Mouse (Mus musculus) lung, postnatal 0 days (tissue): ENCODE results near the gene Mcat. TPM values are rescaled to one million over a fixed set of nuclear protein-coding genes. Genes with fewer than 3 reads are reported as not detected.
"Not testable (repeated sequence)": the region's sequence is repeated elsewhere in the genome, so short reads cannot be mapped to it uniquely, and the experiment has no call there.

Source experiments
- ATAC-seq: fragments of 200-750 bp; cut with Nextera tagmentation; 2 replicates; pipeline ENCODE4 v1.8.0; 2017; ENCODE audit warnings: moderate library complexity
- DNase-seq: peaks from one replicate; pipeline ENCODE4 v3.0.0-alpha.2; 2016; ENCODE audit warnings: low spot score
- H3K27ac ChIP-seq: fragments of 300-500 bp; sonication (generic); 2 replicates; pipeline ENCODE4 v1.5.1; 2014; ENCODE audit warnings: antibody characterized with exemption, mild to moderate bottlenecking, low read length, mixed read lengths
- H3K27me3 ChIP-seq: fragments of 300-500 bp; sonication (generic); replicated peaks from 2 replicates; pipeline ENCODE4 v1.6.1; 2014; ENCODE audit warnings: low read length, mixed read lengths; ENCODE audit not compliant: insufficient read depth
- H3K36me3 ChIP-seq: fragments of 300-500 bp; sonication (generic); 2 replicates; pipeline ENCODE4 v1.6.1; 2014; ENCODE audit warnings: low read length, mixed read lengths; ENCODE audit not compliant: insufficient read depth
- H3K4me1 ChIP-seq: fragments of 300-500 bp; sonication (generic); 2 replicates; pipeline ENCODE4 v1.6.1; 2014; ENCODE audit warnings: antibody characterized with exemption, low read depth, low read length, mixed read lengths; ENCODE audit not compliant: insufficient read depth
- H3K4me2 ChIP-seq: fragments of 300-500 bp; sonication (generic); replicated peaks from 2 replicates; pipeline ENCODE4 v1.6.1; 2014; ENCODE audit warnings: low read depth, mild to moderate bottlenecking, low read length, moderate library complexity, mixed read lengths
- H3K4me3 ChIP-seq: fragments of 300-500 bp; sonication (generic); 2 replicates; pipeline ENCODE4 v1.5.1; 2014; ENCODE audit warnings: low read depth, low read length
- H3K9ac ChIP-seq: fragments of 300-500 bp; sonication (generic); replicated peaks from 2 replicates; pipeline ENCODE4 v1.6.1; 2014; ENCODE audit warnings: low read depth, mild to moderate bottlenecking
- H3K9me3 ChIP-seq: fragments of 300-500 bp; sonication (generic); 2 replicates; pipeline ENCODE4 v1.6.1; 2016; ENCODE audit warnings: low read length, mixed read lengths
- CTCF ChIP-seq: IDR thresholded peaks from 2 replicates; pipeline ENCODE4 v1.5.1; 2016; ENCODE audit warnings: antibody characterized with exemption, mild to moderate bottlenecking
- EP300 ChIP-seq: IDR thresholded peaks from 2 replicates; pipeline ENCODE4 v1.6.1; 2016; ENCODE audit warnings: antibody characterized with exemption, mild to moderate bottlenecking, control low read depth
- WGBS: fragments of 180-500 bp; shearing (Covaris S2); extraction: QIAGEN DNeasy Blood & Tissue Kit; methylation state at CpG from one replicate; pipeline ENCODE4 v1.1.7; 2014; 5-methylcytosine and 5-hydroxymethylcytosine counted together
- polyA plus RNA-seq: library from polyadenylated mRNA; unstranded; fragments of >200 nt; fragmentation: Nextera tagmentation; extraction: Ambion mirVana; gene quantifications from 2 replicates; pipeline ENCODE4 v1.2.1, GENCODE M21; 2015

The Mcat gene
- polyA plus RNA-seq, 1 experiment from 2014 or later, result 24.7 TPM

DNA sequence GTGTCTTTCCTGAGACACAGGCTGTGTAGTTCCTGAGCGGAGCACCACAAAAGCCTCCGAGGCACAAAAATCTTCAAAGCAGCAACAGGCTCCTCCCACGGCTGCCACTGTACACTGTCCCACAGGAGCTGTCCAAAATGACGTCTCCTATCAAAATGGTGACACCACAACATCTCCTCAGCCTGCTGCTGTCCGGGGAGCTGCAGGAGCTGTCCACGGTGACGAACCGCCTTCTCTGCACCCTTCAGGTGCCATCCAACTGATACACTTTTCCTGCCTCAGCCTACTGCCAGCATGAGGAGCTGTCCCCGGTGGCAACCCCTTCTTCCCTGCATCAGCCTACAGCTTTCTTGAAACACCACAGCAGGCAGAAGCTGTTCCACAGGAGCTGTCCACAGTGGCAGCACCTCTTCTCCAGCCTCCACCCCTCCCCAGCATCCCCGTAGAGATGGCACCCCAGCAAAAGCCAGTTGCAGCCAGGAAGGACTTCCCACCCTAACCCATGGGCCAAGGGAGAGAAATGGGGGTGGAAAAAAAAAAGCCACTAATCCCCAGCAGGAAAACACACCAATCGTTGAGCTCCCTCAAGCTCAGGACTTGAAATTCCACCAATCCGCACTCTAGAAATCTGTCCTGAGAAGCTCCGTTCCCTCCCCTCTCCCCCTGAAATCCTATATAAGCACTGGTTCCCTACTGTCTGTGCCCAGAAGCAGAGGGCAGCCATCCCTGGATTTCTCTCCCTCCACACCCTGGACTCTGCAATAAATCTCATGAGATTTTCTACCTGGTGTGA, 50.9 kb downstream of the Mcat start:
- DNase-seq (no peak), ATAC-seq (no peak)
- TF ChIP-seq EP300, result no peak
- no peak for TF ChIP-seq CTCF
- 60% methylated on average over 13 of the region's 13 CpGs for whole genome bisulfite sequencing
- no peak overlapping the region for H3K4me2 ChIP-seq
- no peak overlapping the region for H3K9ac ChIP-seq
- no peaks in the 10 kb centered on the region for H3K9me3 ChIP-seq
- H3K27ac ChIP-seq, result no peak overlapping the region
- H3K27me3 ChIP-seq, result no peaks in the 10 kb centered on the region
- peaks cover 3% of the 10 kb centered on the region; the same call in 1 of the 2 replicates for H3K4me1 ChIP-seq
- no peak overlapping the region for H3K4me3 ChIP-seq
- H3K36me3 ChIP-seq, result no peaks in the 10 kb centered on the region

DNA sequence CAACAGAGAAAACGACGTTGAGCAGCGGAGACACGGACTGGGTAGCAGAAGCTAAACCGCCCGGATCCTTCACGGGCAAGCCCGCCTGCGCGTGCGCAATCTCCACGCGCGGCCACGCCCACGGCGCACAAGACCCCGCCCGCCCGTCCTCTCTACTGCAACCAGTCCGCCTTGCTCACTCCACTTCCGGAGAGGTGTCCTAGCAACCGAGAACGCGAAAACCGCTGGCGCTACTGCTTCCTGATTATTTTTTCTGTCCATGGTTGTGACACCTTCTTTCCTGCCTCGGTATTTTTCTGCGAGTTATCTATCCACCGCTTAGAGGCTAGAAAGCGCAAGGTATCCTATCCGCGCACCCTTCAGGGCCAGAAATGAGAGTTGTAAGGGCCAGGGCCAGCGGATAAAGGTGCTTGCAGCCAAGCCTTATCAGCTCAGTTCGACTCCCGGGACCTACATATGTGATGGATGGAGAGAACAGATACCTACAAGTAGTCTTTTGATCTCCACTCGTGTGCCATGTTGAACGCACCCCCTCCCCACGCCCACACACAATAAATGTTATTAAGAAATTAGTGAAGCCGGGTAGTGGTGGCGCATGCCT, 52.7 kb downstream of the Mcat start, which contains the start of gene Ttll1:
Gene Ttll1, minus strand, starts transcription at position 89 of the 601 bp plus-strand sequence.
- Histone ChIP-seq H3K36me3 (no peaks in the 10 kb centered on the region), H3K4me3 (peak within 1 kb of the TSS; percentile 52), H3K4me1 (peaks cover 3% of the 10 kb centered on the region; the same call in 1 of the 2 replicates), H3K9ac (peak within 1 kb of the TSS; percentile 36; the same call in 1 of the 2 replicates), H3K9me3 (no peaks in the 10 kb centered on the region), H3K27ac (peak within 1 kb of the TSS; percentile 32; the same call in 1 of the 2 replicates), H3K4me2 (peak within 1 kb of the TSS; percentile 90), H3K27me3 (no peaks in the 10 kb centered on the region)
- peak; percentile 98 for DNase-seq
- ATAC-seq, result peak; percentile 99
- TF ChIP-seq EP300 (no peak), CTCF (no peak)
- 9% methylated on average over 41 of the region's 41 CpGs for WGBS

DNA sequence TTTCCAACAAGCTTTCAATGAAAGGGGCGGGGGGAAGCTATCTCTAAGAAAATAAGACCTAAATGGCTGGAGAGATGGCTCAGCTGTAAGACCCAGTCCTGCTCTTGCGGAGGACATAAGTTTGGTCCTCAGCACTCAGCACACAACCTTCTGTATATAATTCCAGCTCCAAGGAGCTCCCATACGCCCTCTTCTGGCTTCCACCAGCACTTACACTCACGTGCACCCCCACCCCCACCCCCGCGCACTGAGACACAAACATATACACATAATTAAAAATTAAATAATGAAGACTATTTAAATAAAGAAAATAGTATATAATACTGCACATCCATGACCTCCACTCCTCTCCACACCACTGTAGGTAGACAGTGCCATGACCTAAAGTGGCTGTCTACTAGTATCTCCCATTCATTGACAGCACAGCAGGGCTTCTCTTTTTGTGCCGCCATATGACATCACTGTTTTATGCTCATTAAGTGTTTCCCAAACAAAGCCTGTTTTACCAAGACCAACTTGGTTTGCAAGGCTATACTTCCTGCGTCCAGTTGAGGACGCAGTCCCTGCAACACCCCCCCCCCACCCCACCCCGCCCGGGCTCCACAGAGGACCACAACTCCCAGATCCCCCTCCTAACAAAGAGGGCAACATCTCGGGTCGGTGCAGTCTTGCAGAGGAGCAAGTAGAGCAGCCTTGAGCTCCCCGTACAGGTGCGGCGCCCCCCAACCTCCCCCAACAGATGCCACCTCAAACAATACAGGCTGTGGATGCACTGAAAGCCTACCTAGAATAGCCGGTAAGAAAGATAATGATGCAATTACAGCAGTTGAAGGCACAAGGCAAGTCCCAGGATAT, 53.4 kb downstream of the Mcat start:
- peaks cover 3% of the 10 kb centered on the region; the same call in 1 of the 2 replicates for H3K4me1 ChIP-seq
- ATAC-seq (peak; percentile 46), DNase-seq (peak; percentile 32)
- H3K4me3 ChIP-seq, result peak overlapping the region; percentile 52
- H3K36me3 ChIP-seq, result no peaks in the 10 kb centered on the region
- H3K27me3 ChIP-seq, result no peaks in the 10 kb centered on the region
- H3K9ac ChIP-seq, result peak overlapping the region; percentile 36; the same call in 1 of the 2 replicates
- TF ChIP-seq CTCF (peak; percentile 44), EP300 (no peak)
- H3K4me2 ChIP-seq, result peak overlapping the region; percentile 90
- no peaks in the 10 kb centered on the region for H3K9me3 ChIP-seq
- peak overlapping the region; percentile 32; the same call in 1 of the 2 replicates for H3K27ac ChIP-seq
- WGBS, result 23% methylated on average over 17 of the region's 17 CpGs

DNA sequence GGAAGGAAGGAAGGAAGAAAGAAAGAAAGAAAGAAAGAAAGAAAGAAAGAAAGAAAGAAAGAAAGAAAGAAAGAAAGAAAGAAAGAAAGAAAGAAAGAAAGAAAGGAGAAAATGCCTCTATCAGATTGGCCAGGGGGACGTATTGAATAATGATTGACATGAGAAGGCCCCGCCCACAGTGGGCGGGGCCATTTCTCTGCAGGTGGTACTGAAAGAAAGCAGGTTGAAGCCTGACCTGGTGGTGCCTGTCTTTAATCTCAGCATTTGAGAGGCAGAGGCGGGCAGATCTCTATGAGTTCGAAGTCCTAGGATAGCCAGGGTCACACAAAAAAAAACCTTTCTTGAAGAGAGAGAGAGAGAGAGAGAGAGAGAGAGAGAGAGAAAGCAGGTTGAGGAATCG, 62.1 kb downstream of the Mcat start:
- not testable (repeated sequence) for H3K4me2 ChIP-seq, DNase-seq, H3K27me3 ChIP-seq, H3K4me1 ChIP-seq, H3K36me3 ChIP-seq, H3K9ac ChIP-seq, H3K9me3 ChIP-seq, H3K27ac ChIP-seq, ATAC-seq, H3K4me3 ChIP-seq
- 79% methylated on average over 6 of the region's 6 CpGs for WGBS

DNA sequence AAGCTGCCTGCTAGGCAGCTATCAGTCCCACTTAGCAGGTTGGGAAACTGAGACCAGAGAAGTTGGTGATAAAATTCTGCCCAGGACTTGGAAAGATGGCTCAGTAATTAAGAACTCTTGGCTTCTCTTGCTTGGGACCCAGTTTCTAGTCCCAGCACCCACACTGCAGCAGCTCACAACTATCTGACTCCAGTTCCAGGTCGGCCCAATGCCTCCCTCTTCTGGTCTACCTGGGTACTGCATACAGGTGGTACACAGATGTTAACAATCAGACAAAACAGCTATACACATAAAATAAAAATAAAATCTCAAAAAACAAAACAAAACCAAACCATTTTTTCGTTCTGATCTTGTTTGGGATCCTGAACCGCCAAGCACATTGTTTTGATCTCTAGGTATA, 63.2 kb downstream of the Mcat start:
- Histone ChIP-seq H3K4me2 (no peak overlapping the region), H3K9me3 (no peaks in the 10 kb centered on the region), H3K4me1 (no peaks in the 10 kb centered on the region), H3K4me3 (no peak overlapping the region), H3K36me3 (0 out of 2 replicates have a peak, but pooled peaks cover 4% of the 10 kb centered on the region), H3K27me3 (no peaks in the 10 kb centered on the region), H3K27ac (no peak overlapping the region), H3K9ac (no peak overlapping the region)
- no peak for ATAC-seq
- no peak for TF ChIP-seq EP300
- peak; percentile 71 for TF ChIP-seq CTCF
- 48% methylated on average over 3 of the region's 3 CpGs for WGBS
- no peak for DNase-seq
